Mouse (Mus musculus) ES-E14 (cell line): ENCODE data around the gene Morc3. TPM values are rescaled to one million over a fixed set of nuclear protein-coding genes. Genes with fewer than 3 reads are reported as not detected.

Experiments used
- DNase-seq: peaks from one replicate; pipeline ENCODE4 v3.0.0-alpha.2; 2013; ENCODE audit warnings: low read depth, low spot score
- H3K27ac ChIP-seq: 2 replicates; pipeline ENCODE4 v1.5.1; 2012; ENCODE audit warnings: low read depth, mild to moderate bottlenecking, low read length, moderate library complexity, mixed read lengths; ENCODE audit not compliant: poor library complexity, insufficient read depth, severe bottlenecking
- H3K36me3 ChIP-seq: 2 replicates; pipeline ENCODE4 v1.6.1; 2012; ENCODE audit warnings: mild to moderate bottlenecking, low read length, moderate library complexity, mixed read lengths; ENCODE audit not compliant: control insufficient read depth, poor library complexity, insufficient read depth, severe bottlenecking
- H3K4me1 ChIP-seq, 2 experiments: fragments of 150-350 bp in 1 of 2; sonication (generic) in 1 of 2; 2 replicates each; pipeline ENCODE4 v1.6.1; 2012; ENCODE audit warnings: low read length in 2 of 2, mild to moderate bottlenecking in 1 of 2, mixed read lengths in 1 of 2; ENCODE audit not compliant: control insufficient read depth in 2 of 2, insufficient read depth in 2 of 2, poor library complexity in 1 of 2
- H3K4me3 ChIP-seq, 2 experiments: fragments of 150-350 bp in 1 of 2; sonication (generic) in 1 of 2; 2 replicates each; pipeline ENCODE4 v1.5.1; 2012; ENCODE audit warnings: low read length in 2 of 2, low read depth in 1 of 2, mild to moderate bottlenecking in 1 of 2, mixed read lengths in 1 of 2; ENCODE audit not compliant: insufficient read depth in 1 of 2, poor library complexity in 1 of 2, severe bottlenecking in 1 of 2
- H3K9ac ChIP-seq: 2 replicates; pipeline ENCODE4 v1.6.1; 2012; ENCODE audit warnings: low read depth, mild to moderate bottlenecking, low read length, mixed read lengths; ENCODE audit not compliant: poor library complexity, insufficient read depth, severe bottlenecking
- H3K9me3 ChIP-seq: fragments of 150-350 bp; sonication (generic); 2 replicates; pipeline ENCODE4 v1.6.1; 2012; ENCODE audit warnings: low read depth, mild to moderate bottlenecking, low read length; ENCODE audit not compliant: control insufficient read depth, insufficient read depth
- CHD2 ChIP-seq: IDR thresholded peaks from 2 replicates; pipeline ENCODE4 v1.6.1; 2014; ENCODE audit warnings: mild to moderate bottlenecking, low read depth, low read length, inconsistent platforms
- HCFC1 ChIP-seq: IDR thresholded peaks from 2 replicates; pipeline ENCODE4 v1.6.1; 2012; ENCODE audit warnings: low read length, inconsistent platforms, borderline replicate concordance; ENCODE audit not compliant: insufficient read depth
- MAFK ChIP-seq: IDR thresholded peaks from 2 replicates; pipeline ENCODE4 v1.6.1; 2014; ENCODE audit warnings: mild to moderate bottlenecking, low read depth, low read length, inconsistent platforms; ENCODE audit not compliant: insufficient read depth
- ZC3H11A ChIP-seq: IDR thresholded peaks from 2 replicates; pipeline ENCODE4 v1.6.1; 2012; ENCODE audit warnings: low read depth, mild to moderate bottlenecking, inconsistent platforms, low read length, borderline replicate concordance
- ZNF384 ChIP-seq: IDR thresholded peaks from 2 replicates; pipeline ENCODE4 v1.6.1; 2012; ENCODE audit warnings: low read depth, low read length, inconsistent platforms
- in situ Hi-C, 2 experiments: fragments of 600-800 bp; cut with MboI; formaldehyde crosslinking; loops; one replicate each; pipeline ENCODE4 v1.15.1; 2025; ENCODE audit warnings: low sequenced_read_pairs in 2 of 2, inconsistent platforms in 1 of 2; ENCODE audit not compliant: unreplicated experiment in 2 of 2
- total RNA-seq: library from RNA; depleted of rRNA; stranded (reverse); fragments of 300-350 nt; gene quantifications from 2 replicates; pipeline ENCODE4 v1.2.3, GENCODE M21; 2012

The Morc3 gene
- total RNA-seq, 1 experiment = 90.3 TPM

- H3K9ac ChIP-seq = peak overlapping the region; percentile 6; the same call in 1 of the 2 replicates
Observed at GRCm38 (mm10) chr16:93795391-93795790, 36.5 kb upstream of the Morc3 start.

GRCm38 (mm10) chr16:93797021-93797840 lies 34.7 kb upstream of the Morc3 start:
- H3K9ac ChIP-seq = no peak overlapping the region
- in situ Hi-C loops = no loop called here
- no peaks in the 10 kb centered on the region for H3K9me3 ChIP-seq
- H3K4me1 ChIP-seq = peaks cover 10 to 27% of the 10 kb centered on the region in 2 experiments
- no peak for TF ChIP-seq ZNF384
- TF ChIP-seq MAFK = no peak
- no peak for TF ChIP-seq ZC3H11A
- TF ChIP-seq CHD2 = no peak
- no peak for TF ChIP-seq HCFC1
- H3K4me3 ChIP-seq = no peak overlapping the region
- DNase-seq = no peak
- H3K36me3 ChIP-seq = peaks cover 5% of the 10 kb centered on the region
- no peak overlapping the region for H3K27ac ChIP-seq

More at GRCm38 (mm10) chr16:93795391-93795790, 36.5 kb upstream of the Morc3 start:
- peaks cover 16% of the 10 kb centered on the region for H3K36me3 ChIP-seq
- TF ChIP-seq ZNF384 (no peak), ZC3H11A (no peak), MAFK (no peak), CHD2 (no peak), HCFC1 (no peak)
- DNase-seq = no peak
- H3K4me3 ChIP-seq = no peak overlapping the region
- in situ Hi-C loops = no loop called here
- no peaks in the 10 kb centered on the region for H3K9me3 ChIP-seq
- H3K4me1 ChIP-seq = peaks cover 8 to 24% of the 10 kb centered on the region in 2 experiments
- H3K27ac ChIP-seq = peak overlapping the region; percentile 68

GRCm38 (mm10) chr16:93797841-93798492 lies 34.0 kb upstream of the Morc3 start:
- no peak for DNase-seq
- in situ Hi-C loops = no loop called here

GRCm38 (mm10) chr16:93798623-93799022 lies 33.3 kb upstream of the Morc3 start:
- H3K4me1 ChIP-seq = peaks cover 10 to 27% of the 10 kb centered on the region in 2 experiments

More at GRCm38 (mm10) chr16:93797841-93798492, 34.0 kb upstream of the Morc3 start:
- H3K27ac ChIP-seq = no peak overlapping the region
- H3K9ac ChIP-seq = no peak overlapping the region
- H3K4me3 ChIP-seq = no peak overlapping the region
- no peaks in the 10 kb centered on the region for H3K9me3 ChIP-seq
- peaks cover 10 to 27% of the 10 kb centered on the region in 2 experiments for H3K4me1 ChIP-seq
- no peaks in the 10 kb centered on the region; the same call in 1 of the 2 replicates for H3K36me3 ChIP-seq
- TF ChIP-seq HCFC1 (no peak), ZNF384 (no peak), CHD2 (no peak), ZC3H11A (no peak), MAFK (no peak)

More at GRCm38 (mm10) chr16:93798623-93799022, 33.3 kb upstream of the Morc3 start:
- H3K9ac ChIP-seq = no peak overlapping the region
- no peak overlapping the region for H3K27ac ChIP-seq
- TF ChIP-seq MAFK (no peak), CHD2 (no peak), HCFC1 (no peak), ZC3H11A (no peak)
- no peaks in the 10 kb centered on the region for H3K36me3 ChIP-seq
- no peak for DNase-seq
- H3K9me3 ChIP-seq = no peaks in the 10 kb centered on the region
- H3K4me3 ChIP-seq = no peak overlapping the region
- in situ Hi-C loops = no loop called here
